Mouse (Mus musculus): ENCODE data around the gene Magi1. TPM values are rescaled to one million over a fixed set of nuclear protein-coding genes. Genes with fewer than 3 reads are reported as not detected.

Magi1 gene
- polyA plus RNA-seq, 1 experiment = 2.3 TPM

DNA sequence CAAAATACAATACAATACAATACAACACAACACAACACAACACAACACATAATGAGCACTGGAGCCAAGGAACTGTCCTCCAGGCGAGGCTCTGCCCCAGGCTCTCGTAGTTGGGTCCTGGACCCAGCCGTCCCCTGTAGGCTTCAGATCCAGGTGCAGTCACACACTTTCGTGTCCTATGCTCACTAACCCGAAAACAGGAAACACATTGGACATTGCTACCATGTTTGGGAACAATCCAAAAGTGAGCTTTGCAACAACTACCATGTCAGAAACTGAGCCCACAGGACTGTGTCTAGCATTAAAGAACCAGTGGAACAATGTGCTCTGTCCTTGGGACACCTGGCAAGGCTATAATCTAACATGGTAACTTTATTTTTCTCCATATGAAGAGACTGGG, 22.9 kb downstream of the Magi1 start:
- no peaks in the 10 kb centered on the region for H3K4me1 ChIP-seq
- H3K27me3 ChIP-seq (replicated peaks) = no peaks in the 10 kb centered on the region
- H3K36me3 ChIP-seq (replicated peaks; ENCODE audit: low read length) = no peaks in the 10 kb centered on the region
- H3K9me3 ChIP-seq = no peaks in the 10 kb centered on the region; the same call in 1 of the 2 replicates
- no peak overlapping the region for H3K4me3 ChIP-seq (replicated peaks)
- TF ChIP-seq GATA1 (IDR thresholded peaks at IDR 0.05; ENCODE audit: borderline replicate concordance, low read length) (no peak), FLI1 (IDR thresholded peaks at IDR 0.05; ENCODE audit: low read length) (no peak)

GRCm38 (mm10) chr6:94259981-94260380, 23.7 kb downstream of the Magi1 start:
- no peak for TF ChIP-seq FLI1 (IDR thresholded peaks at IDR 0.05; ENCODE audit: low read length)
- no peak for TF ChIP-seq GATA1 (IDR thresholded peaks at IDR 0.05; ENCODE audit: borderline replicate concordance, low read length)
- no peaks in the 10 kb centered on the region for H3K36me3 ChIP-seq (replicated peaks; ENCODE audit: low read length)
- H3K4me1 ChIP-seq = no peaks in the 10 kb centered on the region
- H3K27me3 ChIP-seq (replicated peaks) = no peaks in the 10 kb centered on the region
- H3K4me3 ChIP-seq (replicated peaks) = no peak overlapping the region
- H3K9me3 ChIP-seq = no peaks in the 10 kb centered on the region

- TF ChIP-seq GATA1 (IDR thresholded peaks at IDR 0.05; ENCODE audit: borderline replicate concordance, low read length) (no peak), FLI1 (IDR thresholded peaks at IDR 0.05; ENCODE audit: low read length) (no peak)
- Histone ChIP-seq H3K27me3 (replicated peaks) (no peaks in the 10 kb centered on the region), H3K4me3 (replicated peaks) (no peak overlapping the region), H3K9me3 (peaks cover 9% of the 10 kb centered on the region), H3K36me3 (replicated peaks; ENCODE audit: low read length) (no peaks in the 10 kb centered on the region), H3K4me1 (peaks cover 7% of the 10 kb centered on the region; the same call in 1 of the 2 replicates)
Measured at GRCm38 (mm10) chr6:94257831-94258173, 25.9 kb downstream of the Magi1 start.

DNA sequence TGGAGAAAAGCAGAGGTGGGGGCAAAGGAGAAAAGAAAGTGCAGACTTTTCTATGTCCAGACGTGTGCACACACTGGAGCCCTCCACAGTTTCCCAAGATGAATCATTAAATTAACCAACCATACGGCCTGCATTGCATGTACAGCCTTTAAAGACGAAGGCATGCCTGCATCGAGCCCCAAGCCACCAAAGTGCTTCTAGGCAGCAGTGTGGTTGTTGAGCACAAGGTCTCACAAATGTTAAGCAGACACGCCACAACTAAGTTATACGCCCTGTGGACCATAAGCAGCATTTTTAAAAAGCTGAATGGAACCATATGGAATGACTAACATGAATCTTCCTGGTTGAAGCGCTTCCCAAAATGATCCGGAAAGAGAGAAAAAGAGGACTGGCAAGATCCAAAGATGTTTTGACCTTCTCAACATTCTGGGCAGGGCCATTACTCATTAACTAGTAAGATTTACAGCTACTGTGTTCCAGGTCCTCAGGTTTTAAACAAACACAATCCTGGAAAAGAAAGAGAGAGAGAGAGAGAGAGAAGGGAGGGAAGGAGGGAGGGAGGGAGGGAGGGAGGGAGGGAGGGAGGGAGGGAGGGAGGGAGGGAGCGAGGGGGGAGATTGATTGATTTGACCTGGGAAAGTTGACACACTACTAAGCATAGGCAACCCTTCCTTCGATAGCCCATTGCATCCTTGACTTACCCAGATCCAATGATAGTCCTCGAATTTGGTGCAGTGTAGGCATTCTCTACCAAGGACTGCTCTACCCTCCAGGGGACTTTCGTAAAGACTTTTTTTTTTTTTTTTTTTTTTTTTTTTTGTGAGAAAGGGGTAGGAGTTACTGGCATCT, 26.5 kb downstream of the Magi1 start:
- Histone ChIP-seq H3K4me3 (replicated peaks) (no peak overlapping the region), H3K4me1 (peaks cover 7% of the 10 kb centered on the region; the same call in 1 of the 2 replicates), H3K9me3 (peaks cover 9% of the 10 kb centered on the region), H3K27me3 (replicated peaks) (no peaks in the 10 kb centered on the region), H3K36me3 (replicated peaks; ENCODE audit: low read length) (no peaks in the 10 kb centered on the region)
- no peak for TF ChIP-seq FLI1 (IDR thresholded peaks at IDR 0.05; ENCODE audit: low read length)
- no peak for TF ChIP-seq GATA1 (IDR thresholded peaks at IDR 0.05; ENCODE audit: borderline replicate concordance, low read length)

GRCm38 (mm10) chr6:94253943-94254342, 29.8 kb downstream of the Magi1 start:
- TF ChIP-seq GATA1 (IDR thresholded peaks at IDR 0.05; ENCODE audit: borderline replicate concordance, low read length) = no peak
- Histone ChIP-seq H3K9me3 (peaks cover 9% of the 10 kb centered on the region), H3K27me3 (replicated peaks) (no peaks in the 10 kb centered on the region), H3K36me3 (replicated peaks; ENCODE audit: low read length) (no peaks in the 10 kb centered on the region), H3K4me3 (replicated peaks) (peak overlapping the region; percentile 79), H3K4me1 (peaks cover 7% of the 10 kb centered on the region; the same call in 1 of the 2 replicates)

- H3K9me3 ChIP-seq = peaks cover 9% of the 10 kb centered on the region
- no peaks in the 10 kb centered on the region for H3K36me3 ChIP-seq (replicated peaks; ENCODE audit: low read length)
- no peak for TF ChIP-seq FLI1 (IDR thresholded peaks at IDR 0.05; ENCODE audit: low read length)
- H3K4me3 ChIP-seq (replicated peaks) = no peak overlapping the region
- H3K27me3 ChIP-seq (replicated peaks) = no peaks in the 10 kb centered on the region
- H3K4me1 ChIP-seq = peaks cover 7% of the 10 kb centered on the region; the same call in 1 of the 2 replicates
Measured at GRCm38 (mm10) chr6:94251358-94251945, 32.3 kb downstream of the Magi1 start.

GRCm38 (mm10) chr6:94249286-94249790, 34.4 kb downstream of the Magi1 start:
- peaks cover 7% of the 10 kb centered on the region; the same call in 1 of the 2 replicates for H3K4me1 ChIP-seq
- TF ChIP-seq GATA1 (IDR thresholded peaks at IDR 0.05; ENCODE audit: borderline replicate concordance, low read length) (no peak), FLI1 (IDR thresholded peaks at IDR 0.05; ENCODE audit: low read length) (no peak)
- no peak overlapping the region for H3K4me3 ChIP-seq (replicated peaks)
- peaks cover 9% of the 10 kb centered on the region for H3K9me3 ChIP-seq
- H3K36me3 ChIP-seq (replicated peaks; ENCODE audit: low read length) = no peaks in the 10 kb centered on the region
- H3K27me3 ChIP-seq (replicated peaks) = no peaks in the 10 kb centered on the region

DNA sequence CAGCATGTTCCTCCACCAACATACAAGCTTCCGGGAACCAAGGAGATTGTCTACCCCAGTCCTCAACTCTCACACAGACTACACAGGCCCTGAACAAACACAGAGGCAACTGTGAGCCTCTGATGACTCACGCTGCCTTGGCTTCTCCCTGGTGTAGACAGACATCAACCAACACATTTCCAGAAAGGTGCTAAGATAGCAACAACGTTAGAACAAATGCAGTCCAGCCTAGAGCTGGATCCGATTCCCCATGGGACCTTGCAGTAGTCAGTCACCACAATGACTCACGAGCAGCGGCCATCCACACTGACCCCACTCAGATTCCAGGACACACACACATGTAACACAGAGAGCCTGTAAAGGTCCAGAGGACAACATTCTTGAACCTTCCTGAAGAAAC, 42.5 kb downstream of the Magi1 start:
- no peaks in the 10 kb centered on the region for H3K36me3 ChIP-seq (replicated peaks; ENCODE audit: low read length)
- peaks cover 4% of the 10 kb centered on the region; the same call in 1 of the 2 replicates for H3K9me3 ChIP-seq
- H3K27me3 ChIP-seq (replicated peaks) = no peaks in the 10 kb centered on the region
- H3K4me1 ChIP-seq = no peaks in the 10 kb centered on the region
- no peak overlapping the region for H3K4me3 ChIP-seq (replicated peaks)
- no peak for TF ChIP-seq GATA1 (IDR thresholded peaks at IDR 0.05; ENCODE audit: borderline replicate concordance, low read length)
- no peak for TF ChIP-seq FLI1 (IDR thresholded peaks at IDR 0.05; ENCODE audit: low read length)

DNA sequence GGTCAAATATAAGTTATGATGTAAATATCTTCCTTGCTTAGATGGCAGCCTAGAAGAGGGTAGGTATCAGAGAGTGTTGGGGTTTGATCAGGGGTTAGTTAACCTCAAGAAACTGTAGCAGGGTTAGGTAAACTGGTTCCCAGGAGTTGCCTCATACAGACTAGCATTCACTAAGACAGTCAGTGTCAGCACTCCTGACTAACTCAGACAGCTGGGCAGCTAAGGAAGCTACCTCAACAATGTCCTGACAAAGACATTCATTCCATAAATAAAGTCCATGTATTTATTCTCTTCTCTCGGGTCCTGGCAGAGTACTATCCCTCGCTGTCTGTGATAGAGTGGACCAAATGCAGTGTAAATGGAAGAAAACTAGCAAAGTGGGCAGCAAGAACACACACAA, 45.1 kb downstream of the Magi1 start:
- no peak overlapping the region for H3K4me3 ChIP-seq (replicated peaks)
- no peaks in the 10 kb centered on the region; the same call in 1 of the 2 replicates for H3K9me3 ChIP-seq
- H3K4me1 ChIP-seq = no peaks in the 10 kb centered on the region
- H3K27me3 ChIP-seq (replicated peaks) = no peaks in the 10 kb centered on the region
- no peaks in the 10 kb centered on the region for H3K36me3 ChIP-seq (replicated peaks; ENCODE audit: low read length)
- TF ChIP-seq FLI1 (IDR thresholded peaks at IDR 0.05; ENCODE audit: low read length) = no peak
- no peak for TF ChIP-seq GATA1 (IDR thresholded peaks at IDR 0.05; ENCODE audit: borderline replicate concordance, low read length)

DNA sequence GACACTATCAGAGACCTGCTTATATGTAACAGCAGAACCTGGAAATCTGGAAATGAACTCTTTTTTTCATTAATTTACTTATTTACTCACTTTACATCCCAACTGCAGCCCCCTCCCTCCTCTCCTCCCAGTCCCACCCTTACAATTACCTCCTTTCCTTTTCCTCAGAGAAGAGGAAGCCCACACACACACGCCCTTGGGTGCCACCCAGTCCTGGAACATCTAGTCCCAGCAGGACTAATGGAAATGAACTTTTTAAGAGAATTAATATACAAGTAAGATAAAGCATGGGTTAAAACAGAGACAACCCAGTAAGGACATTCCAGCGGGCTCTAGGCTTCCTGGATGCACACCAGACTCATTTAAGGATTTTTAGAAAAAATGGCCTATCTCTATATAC, 46.8 kb downstream of the Magi1 start:
- TF ChIP-seq FLI1 (IDR thresholded peaks at IDR 0.05; ENCODE audit: low read length) (no peak), GATA1 (IDR thresholded peaks at IDR 0.05; ENCODE audit: borderline replicate concordance, low read length) (no peak)
- H3K27me3 ChIP-seq (replicated peaks) = no peaks in the 10 kb centered on the region
- no peaks in the 10 kb centered on the region; the same call in 1 of the 2 replicates for H3K9me3 ChIP-seq
- no peak overlapping the region for H3K4me3 ChIP-seq (replicated peaks)
- H3K36me3 ChIP-seq (replicated peaks; ENCODE audit: low read length) = no peaks in the 10 kb centered on the region
- H3K4me1 ChIP-seq = no peaks in the 10 kb centered on the region

Data from megakaryocyte, embryonic 14.5 days (primary cell).